Mouse (Mus musculus) embryonic facial prominence, embryonic 15.5 days (tissue): ENCODE results near the gene Rbm39. TPM values are rescaled to one million over a fixed set of nuclear protein-coding genes. Genes with fewer than 3 reads are reported as not detected.

Source experiments
- polyA plus RNA-seq: library from polyadenylated mRNA; unstranded; fragments of >200 nt; fragmentation: Nextera tagmentation; extraction: Ambion mirVana; gene quantifications from 2 replicates; pipeline ENCODE4 v1.2.1, GENCODE M21; 2015

Gene Rbm39
- polyA plus RNA-seq, 1 experiment from 2014 or later, result 665 TPM

Other genes with a start within 250 kb of the Rbm39 start
- 52.1 and 65.6 TPM in 2 replicates for gene Uqcc1, start 249.9 kb downstream of the Rbm39 start, polyA plus RNA-seq
- 0.27 TPM in 1 of 2 replicates, not detected in the other for gene Gm15557, start 239.5 kb downstream of the Rbm39 start, polyA plus RNA-seq
- 1.7 and 2.2 TPM in 2 replicates for gene Gdf5, start 234.9 kb downstream of the Rbm39 start, polyA plus RNA-seq
- 22.5 and 23.3 TPM in 2 replicates for gene Cep250, start 223.8 kb downstream of the Rbm39 start, polyA plus RNA-seq
- 1.8 and 2.2 TPM in 2 replicates for gene 6430550D23Rik, start 172.3 kb downstream of the Rbm39 start, polyA plus RNA-seq
- 250 and 256 TPM in 2 replicates for gene Ergic3, start 172.2 kb downstream of the Rbm39 start, polyA plus RNA-seq
- gene Fer1l4, start 127.3 kb downstream of the Rbm39 start, polyA plus RNA-seq, result 0.05 TPM in 1 of 2 replicates, not detected in the other
- 2.5 TPM in 2 replicates for gene Spag4, start 115.1 kb downstream of the Rbm39 start, polyA plus RNA-seq
- gene Cpne1, start 68.3 kb downstream of the Rbm39 start, polyA plus RNA-seq, result 53.5 and 56.3 TPM in 2 replicates
- 23.9 and 24.1 TPM in 2 replicates for gene Rbm12, start 68.3 kb downstream of the Rbm39 start, polyA plus RNA-seq
- 17.0 and 17.2 TPM in 2 replicates for gene Gm28036, start 53.1 kb downstream of the Rbm39 start, polyA plus RNA-seq
- 389 and 403 TPM in 2 replicates for gene Romo1, start 36.2 kb downstream of the Rbm39 start, polyA plus RNA-seq
- gene Nfs1, start 36.1 kb downstream of the Rbm39 start, polyA plus RNA-seq, result 42.0 and 44.1 TPM in 2 replicates
- 72.1 and 85.8 TPM in 2 replicates for gene Phf20, start 16.2 kb upstream of the Rbm39 start, polyA plus RNA-seq
- 4.2 and 5.2 TPM in 2 replicates for gene Cnbd2, start 132.1 kb upstream of the Rbm39 start, polyA plus RNA-seq
- gene Scand1, start 132.5 kb upstream of the Rbm39 start, polyA plus RNA-seq, result 80.1 and 84.4 TPM in 2 replicates
- 3.4 and 3.8 TPM in 2 replicates for gene Epb41l1, start 240.7 kb upstream of the Rbm39 start, polyA plus RNA-seq